Mouse (Mus musculus) spleen, adult 2 months (tissue): ENCODE data around the gene 4930544D05Rik. TPM values are rescaled to one million over a fixed set of nuclear protein-coding genes. Genes with fewer than 3 reads are reported as not detected.
A peak's percentile ranks its signal among the peaks of the same experiment; 100 is the strongest.

Experiments used
- DNase-seq, 2 experiments: peaks; one replicate each; pipeline versions ENCODE4 v3.0.0 to v3.0.0-alpha.2; 2012 to 2021; ENCODE audit warnings: low spot score in 2 of 2, low read depth in 1 of 2
- H3K27ac ChIP-seq: fragments of 200-500 bp; 2 replicates; pipeline ENCODE4 v1.5.1; 2012; ENCODE audit warnings: low read length, inconsistent platforms; ENCODE audit not compliant: insufficient read depth
- H3K27me3 ChIP-seq: fragments of 200-500 bp; 2 replicates; pipeline ENCODE4 v1.6.1; 2012; ENCODE audit warnings: mild to moderate bottlenecking, moderate library complexity, low read length, inconsistent platforms; ENCODE audit not compliant: control insufficient read depth, insufficient read depth
- H3K36me3 ChIP-seq: fragments of 200-500 bp; 2 replicates; pipeline ENCODE4 v1.6.1; 2012; ENCODE audit warnings: mild to moderate bottlenecking, low read length, inconsistent platforms; ENCODE audit not compliant: control insufficient read depth, insufficient read depth
- H3K4me1 ChIP-seq: fragments of 200-500 bp; 2 replicates; pipeline ENCODE4 v1.6.1; 2011; ENCODE audit warnings: inconsistent platforms; ENCODE audit not compliant: control insufficient read depth, insufficient read depth, insufficient read length
- H3K4me3 ChIP-seq: fragments of 200-500 bp; 2 replicates; pipeline ENCODE4 v1.5.1; 2011; ENCODE audit warnings: mild to moderate bottlenecking, inconsistent platforms; ENCODE audit not compliant: insufficient read depth, insufficient read length; ENCODE audit errors: extremely low read depth
- CTCF ChIP-seq: fragments of 200-500 bp; IDR thresholded peaks from 2 replicates; pipeline ENCODE4 v1.5.1; 2011; ENCODE audit warnings: mild to moderate bottlenecking, inconsistent platforms; ENCODE audit not compliant: insufficient read depth, insufficient read length, insufficient replicate concordance; ENCODE audit errors: extremely low read depth
- POLR2A ChIP-seq: fragments of 200-500 bp; IDR thresholded peaks from 2 replicates; pipeline ENCODE4 v1.6.1; 2011; ENCODE audit warnings: low read depth, low read length, inconsistent platforms
- WGBS: fragments of 180-500 bp; shearing (Covaris S2); methylation state at CpG from one replicate; pipeline ENCODE4 v1.1.7; 2018; 5-methylcytosine and 5-hydroxymethylcytosine counted together
- polyA plus RNA-seq: library from polyadenylated mRNA; depleted of rRNA; stranded (reverse); fragments of >200 nt; gene quantifications from 2 replicates; pipeline ENCODE4 v1.2.3, GENCODE M21; 2012

The 4930544D05Rik gene
- polyA plus RNA-seq, 1 experiment: not detected

- Histone ChIP-seq H3K27me3 (no peaks in the 10 kb centered on the region), H3K36me3 (peaks cover 44% of the 10 kb centered on the region), H3K27ac (peak overlapping the region; percentile 92), H3K4me1 (peaks cover 20% of the 10 kb centered on the region; the same call in 1 of the 2 replicates), H3K4me3 (peak overlapping the region; percentile 45)
- DNase-seq: peak; percentile 50 to 83
- no peak for TF ChIP-seq POLR2A
- TF ChIP-seq CTCF: no peak
- WGBS: 25% methylated on average over 12 of the region's 12 CpGs
These were observed 34.9 kb downstream of the 4930544D05Rik start for GRCm38 (mm10) chr11:70650322-70651175.

- peak overlapping the region; percentile 92 for H3K27ac ChIP-seq
- TF ChIP-seq CTCF (no peak), POLR2A (no peak; the same call in 1 of the 2 replicates)
- 15% methylated on average over 2 of the region's 2 CpGs for WGBS
- no peak for DNase-seq
- H3K4me1 ChIP-seq: peaks cover 19% of the 10 kb centered on the region; the same call in 1 of the 2 replicates
- peaks cover 44% of the 10 kb centered on the region for H3K36me3 ChIP-seq
- no peaks in the 10 kb centered on the region for H3K27me3 ChIP-seq
- H3K4me3 ChIP-seq: peak overlapping the region; percentile 34; the same call in 1 of the 2 replicates
These were observed 35.7 kb downstream of the 4930544D05Rik start for GRCm38 (mm10) chr11:70651391-70651790.

GRCm38 (mm10) chr11:70652029-70652883 is 36.6 kb downstream of the 4930544D05Rik start:
- 20% methylated on average over 12 of the region's 12 CpGs for WGBS

GRCm38 (mm10) chr11:70652884-70653344 is 37.3 kb downstream of the 4930544D05Rik start:
- Histone ChIP-seq H3K27ac (peak overlapping the region; percentile 100), H3K4me1 (peaks cover 32% of the 10 kb centered on the region; the same call in 1 of the 2 replicates), H3K27me3 (no peaks in the 10 kb centered on the region), H3K4me3 (peak overlapping the region; percentile 99), H3K36me3 (peaks cover 44% of the 10 kb centered on the region)
- WGBS: 9% methylated on average over 6 of the region's 6 CpGs
- no peak for TF ChIP-seq CTCF
- TF ChIP-seq POLR2A: no peak
- no peak for DNase-seq

More at GRCm38 (mm10) chr11:70652029-70652883, 36.6 kb downstream of the 4930544D05Rik start:
- Histone ChIP-seq H3K4me3 (peak overlapping the region; percentile 99), H3K27me3 (no peaks in the 10 kb centered on the region), H3K4me1 (peaks cover 26% of the 10 kb centered on the region; the same call in 1 of the 2 replicates), H3K36me3 (peaks cover 44% of the 10 kb centered on the region), H3K27ac (peak overlapping the region; percentile 100)
- DNase-seq: no peak
- TF ChIP-seq CTCF (no peak), POLR2A (no peak)

- WGBS: under 1% methylated on average over 39 of the region's 63 CpGs
- Histone ChIP-seq H3K4me3 (peak overlapping the region; percentile 99), H3K27me3 (no peaks in the 10 kb centered on the region), H3K36me3 (peaks cover 44% of the 10 kb centered on the region), H3K4me1 (peaks cover 37% of the 10 kb centered on the region; the same call in 1 of the 2 replicates), H3K27ac (peak overlapping the region; percentile 100)
- peak; percentile 80 for TF ChIP-seq POLR2A
- TF ChIP-seq CTCF: 0 out of 2 replicates have a peak, but pooled peaks have one; percentile 1
- peak; percentile 46 to 80 for DNase-seq
These were observed 37.9 kb downstream of the 4930544D05Rik start for GRCm38 (mm10) chr11:70653345-70654197.
